Mouse (Mus musculus) heart, postnatal 4 days (tissue): ENCODE data around the gene Ppa1. TPM values are rescaled to one million over a fixed set of nuclear protein-coding genes. Genes with fewer than 3 reads are reported as not detected.

Experiments
- DNase-seq: peaks from one replicate; pipeline ENCODE4 v3.0.0; 2021
- total RNA-seq, 2 experiments: library from RNA; stranded (reverse); gene quantifications; 2 replicates each; pipeline ENCODE4 v1.2.3; 2021

The Ppa1 gene
- total RNA-seq, 2 experiments from 2014 or later = 55.2 to 61.6 TPM

DNA sequence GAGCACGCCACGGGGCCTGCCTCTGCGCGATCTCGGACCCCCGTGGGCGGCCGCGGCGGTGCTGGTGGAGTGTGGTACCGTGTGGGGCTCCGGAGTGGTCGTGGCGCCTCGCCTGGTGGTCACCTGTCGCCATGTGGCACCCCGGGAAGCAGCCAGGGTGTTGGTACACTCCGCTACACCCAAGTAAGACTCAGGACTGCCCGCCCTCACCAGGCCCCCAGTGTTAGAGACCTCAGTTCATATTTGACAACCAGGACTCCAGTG lies 48.1 kb downstream of the Ppa1 start:
- no peak for DNase-seq

DNA sequence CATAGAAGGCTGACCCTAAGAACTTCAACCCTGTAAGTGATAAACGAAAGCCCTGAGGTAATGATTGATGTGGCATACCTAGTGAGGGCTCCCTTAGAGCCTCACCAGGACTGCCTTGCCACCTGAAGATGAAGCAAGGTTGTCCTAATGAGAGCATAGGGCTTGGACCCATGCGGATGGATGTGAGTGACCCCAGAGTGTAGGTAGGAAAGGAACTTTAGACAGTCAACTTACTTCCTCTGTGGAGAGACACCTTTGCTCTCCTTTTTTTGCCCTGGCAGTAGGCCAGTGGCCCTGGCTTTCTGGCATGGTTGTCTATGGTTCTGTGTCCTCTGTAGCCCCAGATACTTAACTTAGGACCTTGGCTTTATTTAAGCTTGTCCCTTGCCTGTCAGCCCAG lies 48.7 kb downstream of the Ppa1 start:
- DNase-seq = no peak

DNA sequence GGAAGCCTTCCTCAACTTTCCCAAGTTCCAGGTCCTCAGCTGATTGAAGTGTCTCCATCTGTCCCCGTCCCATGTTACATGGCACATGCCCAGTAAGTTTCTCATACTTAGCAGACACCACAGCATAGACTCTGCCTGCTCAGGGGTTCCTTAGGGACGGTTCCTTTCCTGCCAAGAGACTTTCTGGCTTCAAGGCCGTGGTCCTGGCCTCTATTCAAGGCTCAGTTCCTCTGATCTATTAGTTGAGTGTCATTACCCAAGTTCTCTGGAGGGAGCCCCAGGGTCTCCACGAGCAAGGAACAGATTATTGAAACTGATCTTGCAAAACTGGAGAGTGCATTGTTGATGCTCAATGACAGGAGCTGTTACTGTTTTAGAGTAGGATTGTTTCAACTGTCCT lies 56.3 kb downstream of the Ppa1 start:
- DNase-seq = no peak

DNA sequence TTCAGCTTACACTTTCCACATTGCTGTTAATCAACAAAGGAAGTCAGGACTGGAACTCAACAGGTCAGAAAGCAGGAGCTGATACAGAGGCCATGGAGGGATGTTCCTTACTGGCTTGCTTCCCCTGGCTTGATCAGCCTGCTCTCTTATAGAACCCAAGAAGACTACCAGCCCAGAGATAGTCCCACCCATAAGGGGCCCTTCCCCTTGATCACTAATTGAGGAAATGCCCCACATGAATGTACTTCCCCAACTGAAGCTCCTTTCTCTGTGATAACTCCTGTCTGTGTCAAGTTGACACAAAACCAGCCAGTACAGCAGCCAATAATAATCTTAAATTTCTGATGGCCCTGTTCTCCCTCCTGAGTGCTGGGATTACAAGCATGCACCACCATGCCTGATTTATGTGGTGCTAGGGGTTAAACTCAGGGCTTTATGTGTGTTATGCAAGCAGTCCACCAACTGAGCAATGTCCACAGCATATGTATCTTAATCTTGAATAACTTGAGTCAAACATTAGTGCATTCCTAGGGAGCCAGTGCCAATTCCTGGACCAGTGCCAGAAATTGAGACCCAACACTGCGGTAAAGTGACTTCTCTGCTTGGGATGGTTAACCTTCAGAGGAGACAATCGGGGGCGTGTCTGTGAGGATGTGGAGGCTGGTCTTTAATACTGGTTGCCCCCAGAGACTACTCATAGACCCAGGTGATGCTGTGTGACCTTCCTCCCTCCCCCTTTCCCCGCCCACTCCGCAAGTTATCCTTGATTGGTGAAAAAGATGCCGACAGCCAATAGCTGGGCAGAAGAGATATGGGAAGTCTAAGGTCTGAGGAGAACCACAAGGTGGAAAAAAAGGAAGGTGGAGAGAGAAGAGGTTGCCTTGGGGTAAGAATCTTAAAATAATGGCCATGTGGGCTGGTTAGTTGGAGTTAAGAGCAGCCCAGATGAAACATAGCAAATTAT lies 58.3 kb downstream of the Ppa1 start:
- DNase-seq = no peak

DNA sequence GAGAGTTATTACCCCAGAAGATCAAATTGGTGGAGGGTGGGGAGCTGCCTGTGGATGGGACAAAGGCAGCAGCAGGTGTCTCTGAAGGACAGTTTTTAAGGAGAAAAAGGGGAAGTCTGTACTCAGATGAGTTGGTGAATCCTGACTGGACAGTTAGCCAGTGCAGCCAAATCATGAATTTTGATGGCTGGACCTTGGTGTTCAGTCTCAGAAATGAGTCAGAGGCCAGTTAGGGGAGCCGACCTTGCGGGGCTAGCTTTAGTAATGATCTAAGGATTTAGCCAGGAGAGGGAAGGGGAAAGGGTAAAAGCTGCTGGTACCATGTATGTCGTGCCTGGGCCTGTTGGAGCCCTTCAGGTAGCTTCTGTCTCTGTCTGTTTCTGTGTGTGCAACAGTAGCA lies 65.2 kb downstream of the Ppa1 start:
- DNase-seq = no peak

DNA sequence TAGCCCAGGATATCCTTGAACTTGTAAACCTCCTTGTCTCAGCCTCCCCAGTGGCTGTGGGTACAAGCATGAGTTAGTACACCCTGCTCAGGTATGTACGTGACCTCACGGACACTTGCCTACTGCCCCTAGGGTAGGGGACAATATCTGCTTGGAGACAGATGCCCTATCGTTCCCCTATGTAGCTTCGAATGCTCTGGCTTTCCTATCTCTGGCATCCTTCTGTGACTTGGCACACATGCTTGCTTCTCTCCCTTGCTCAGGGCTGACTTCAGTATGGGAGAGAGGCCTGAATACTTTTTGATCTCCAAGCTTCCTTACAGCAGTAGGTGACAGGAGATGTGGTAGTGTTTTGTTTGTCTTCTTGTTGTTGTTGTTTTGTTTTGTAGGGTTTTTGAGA lies 65.8 kb downstream of the Ppa1 start:
- DNase-seq = no peak

DNA sequence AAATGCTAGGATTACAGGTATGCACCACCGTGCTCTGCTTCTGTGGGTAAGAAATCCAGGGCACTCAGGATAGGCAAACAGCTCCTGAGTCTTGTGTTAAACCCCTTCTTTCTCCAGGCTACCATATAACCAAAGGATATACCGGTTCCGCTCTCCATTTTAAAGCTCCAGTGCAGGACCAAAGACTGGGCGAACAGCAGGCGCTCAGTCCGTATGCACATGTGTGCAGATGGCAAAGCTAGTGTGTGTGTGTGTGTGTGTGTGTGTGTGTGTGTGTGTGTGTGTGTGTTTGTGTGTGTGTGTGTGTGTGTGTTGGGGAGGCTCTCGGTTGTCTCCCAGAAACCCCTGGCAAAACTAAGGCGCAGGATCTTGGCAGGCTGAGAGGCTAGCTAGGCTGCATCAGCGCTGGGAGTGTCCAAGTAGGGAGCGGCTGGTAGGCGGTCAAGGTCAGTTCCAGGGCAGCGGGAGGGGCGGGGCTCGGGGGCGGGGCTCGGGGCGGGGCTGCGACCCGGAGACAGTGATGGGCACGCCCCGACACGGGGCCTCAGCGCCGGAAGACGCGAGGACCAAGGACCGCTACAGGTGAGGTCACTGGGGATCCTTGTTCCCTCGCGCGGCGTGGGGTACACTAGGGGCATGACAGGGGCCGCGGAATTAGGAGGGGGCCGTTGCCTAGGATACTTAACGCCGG lies 66.6 kb downstream of the Ppa1 start, which contains the start of gene Aifm2:
Aifm2 (plus strand) TSS at position 493 of the 691 bp plus-strand sequence.
- peak; percentile 79 for DNase-seq

DNA sequence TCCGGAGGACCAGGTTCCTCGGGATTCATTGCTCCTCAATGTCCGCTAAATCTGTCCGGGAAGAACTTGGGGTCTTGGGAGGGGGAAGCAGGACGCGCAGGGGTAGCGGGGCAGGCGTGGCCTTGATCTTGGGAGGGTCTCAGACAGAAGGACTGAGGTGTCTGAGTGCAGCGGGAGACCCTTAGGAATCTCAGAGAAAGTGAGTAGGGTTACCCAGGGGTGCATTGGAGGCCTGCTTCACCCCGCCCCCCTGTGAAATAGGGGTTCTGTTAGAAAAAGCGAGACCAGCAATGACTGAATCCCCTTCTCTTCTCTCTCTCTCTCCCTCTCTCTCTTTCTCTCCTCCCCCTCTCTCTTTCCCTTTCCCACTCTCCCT lies 67.1 kb downstream of the Ppa1 start:
- DNase-seq = no peak

DNA sequence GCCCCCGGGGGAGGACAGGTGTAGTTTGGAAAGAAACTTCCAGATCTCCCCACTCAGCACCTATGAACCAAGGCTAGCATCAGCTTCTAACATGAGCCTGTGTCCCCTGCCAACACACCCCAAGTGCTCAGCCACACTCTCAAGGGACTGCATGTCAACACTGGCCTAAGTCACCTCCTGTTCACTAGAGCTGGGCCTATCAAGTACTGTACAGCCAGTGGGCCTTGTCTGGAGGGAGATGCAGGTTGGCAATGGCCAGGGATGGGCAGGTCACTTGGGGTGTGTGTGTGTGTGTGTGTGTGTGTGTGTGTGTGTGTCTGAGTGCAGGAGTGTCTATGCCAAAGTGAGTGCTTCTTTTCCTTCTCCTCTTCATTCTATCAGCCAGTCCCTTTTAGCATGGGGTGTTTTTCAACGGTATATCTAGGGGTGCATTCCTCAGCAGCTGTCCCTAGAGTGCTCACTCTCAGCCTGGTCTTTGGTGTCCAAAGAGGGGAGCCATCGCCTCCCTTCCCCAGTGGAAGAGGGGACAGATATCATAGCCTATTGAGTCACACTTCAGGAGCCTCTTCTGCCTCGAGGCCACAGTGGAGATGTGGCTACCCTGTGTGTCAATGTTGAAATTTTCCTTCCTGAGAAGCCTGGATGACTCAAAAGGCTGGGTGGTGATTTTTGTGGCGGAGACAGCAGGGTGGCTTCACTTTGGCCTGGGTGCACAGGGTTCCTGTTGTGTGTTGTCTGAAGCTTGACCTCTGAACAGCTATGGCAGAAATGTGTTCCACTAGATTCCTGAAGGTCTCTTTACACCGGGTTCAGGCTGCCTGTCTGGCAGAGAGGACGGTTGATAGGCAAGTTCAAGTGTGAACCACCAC lies 67.9 kb downstream of the Ppa1 start:
- no peak for DNase-seq

DNA sequence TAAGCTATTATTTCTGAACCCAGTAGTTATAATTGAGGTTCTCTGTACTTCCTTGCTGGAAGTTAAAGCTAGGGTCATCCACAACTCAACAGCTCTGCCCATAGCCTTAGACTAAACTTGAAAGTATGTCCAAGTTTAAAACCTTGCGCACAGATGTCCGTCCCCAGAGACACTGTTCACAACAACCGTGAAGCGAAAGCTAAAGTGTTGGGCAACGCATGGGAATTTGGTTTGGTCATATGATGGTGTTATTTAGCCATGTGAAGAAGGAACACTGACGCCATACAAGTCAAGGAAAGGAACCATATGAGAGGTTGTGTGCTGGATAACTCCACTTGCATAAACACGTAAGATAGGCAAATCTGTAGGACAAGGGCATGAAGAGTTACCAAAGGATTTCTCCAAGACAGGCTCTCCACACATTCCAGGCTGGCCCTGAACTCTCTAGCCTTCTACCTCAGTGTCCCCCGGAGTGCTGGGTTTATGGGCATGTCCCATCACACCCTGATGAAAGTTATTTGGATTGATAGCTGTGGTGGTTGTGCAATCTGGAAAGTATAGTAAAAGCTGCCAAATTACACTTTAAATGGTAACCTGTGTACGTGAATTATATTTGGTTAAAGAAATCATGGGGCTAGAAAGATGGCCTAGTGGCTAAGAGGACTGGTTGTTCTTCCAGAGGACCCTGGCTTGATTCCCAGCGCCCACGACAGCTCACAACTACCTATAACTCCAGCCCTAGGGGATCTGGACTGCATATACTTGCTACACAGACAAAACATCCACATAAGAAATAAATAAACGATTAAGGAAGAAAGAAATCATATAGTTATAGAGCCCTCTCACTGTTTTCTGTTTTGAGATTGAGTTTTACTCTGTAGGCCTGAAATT lies 69.3 kb downstream of the Ppa1 start:
- DNase-seq = no peak

DNA sequence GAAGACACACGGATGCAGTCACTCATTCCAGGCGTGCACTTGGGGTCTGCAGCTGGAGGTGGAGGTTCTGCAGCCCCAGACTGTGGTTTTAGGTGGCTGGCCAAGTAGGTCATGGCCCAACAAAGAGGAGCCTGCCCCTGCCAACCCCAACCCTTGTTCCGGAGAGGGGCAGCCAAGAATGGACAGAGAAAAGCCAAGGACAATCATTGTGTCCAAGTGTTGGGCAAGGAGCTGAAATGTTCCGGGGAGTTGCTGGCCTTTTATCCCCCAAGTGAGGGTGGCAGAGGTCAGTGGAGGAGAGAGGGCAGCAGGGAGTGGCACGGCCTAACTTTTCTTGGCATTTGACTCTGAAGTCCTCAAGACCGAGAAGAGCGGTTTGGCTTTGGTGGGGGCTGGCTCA lies 72.0 kb downstream of the Ppa1 start:
- DNase-seq = no peak

DNA sequence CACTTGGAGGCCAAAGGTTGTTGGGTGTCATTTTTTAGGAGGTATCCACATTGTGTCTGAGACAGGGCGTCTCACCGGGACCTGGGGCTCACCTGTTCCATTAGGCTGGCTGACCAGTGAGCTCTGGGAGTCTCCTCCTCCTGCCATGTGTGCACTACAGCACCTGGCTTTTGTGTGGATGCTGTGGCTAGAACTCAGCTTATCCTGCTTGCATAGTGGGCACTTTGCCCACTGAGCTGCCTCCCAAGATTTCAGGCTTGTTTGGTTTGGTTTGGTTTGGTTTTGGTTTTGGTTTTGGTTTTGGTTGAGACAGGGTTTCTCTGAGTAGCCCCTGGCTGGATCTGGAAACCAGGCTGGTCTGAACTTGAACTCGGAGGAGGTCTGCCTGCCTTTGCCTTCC lies 73.9 kb downstream of the Ppa1 start:
- no peak for DNase-seq

DNA sequence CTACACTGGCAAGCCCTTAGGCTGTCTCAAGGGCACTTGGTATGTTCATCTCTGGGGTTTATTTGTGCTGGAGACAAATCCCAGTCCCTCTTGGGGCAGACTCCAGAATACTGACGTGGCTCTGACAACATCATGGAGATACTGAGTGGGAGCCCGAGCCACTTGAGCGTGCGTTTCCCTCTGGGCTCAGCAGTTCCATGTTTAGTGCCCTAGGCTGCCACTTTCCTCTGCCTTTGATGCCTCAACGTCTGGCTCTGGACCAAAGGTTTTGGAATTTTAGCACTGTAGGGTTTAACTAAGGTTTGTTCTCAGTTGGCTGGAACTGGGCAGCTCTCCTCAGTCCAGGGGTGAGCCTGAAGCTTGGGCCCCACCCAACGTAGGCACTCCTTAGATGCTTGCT lies 74.9 kb downstream of the Ppa1 start:
- peak; percentile 45 for DNase-seq

Other genes with a start within 250 kb of the Ppa1 start
- under 1 TPM; 0.24 to 0.32 TPM for gene Nodal, start 230.6 kb upstream of the Ppa1 start, total RNA-seq
- gene Eif4ebp2, start 195.9 kb upstream of the Ppa1 start, total RNA-seq = 10 to 100 TPM; 95.4 to 95.9 TPM
- 10 to 100 TPM; 16.4 to 17.1 TPM for gene Lrrc20, start 172.8 kb upstream of the Ppa1 start, total RNA-seq
- under 1 TPM in 1 of 2 experiments, not detected in 1; 0.07 TPM for gene Npffr1, start 53.1 kb upstream of the Ppa1 start, total RNA-seq
- gene Sar1a, start 31.7 kb downstream of the Ppa1 start, total RNA-seq = 100 to 1,000 TPM; 151 to 153 TPM
- gene Tysnd1, start 47.0 kb downstream of the Ppa1 start, total RNA-seq = 10 to 100 TPM; 21.0 to 22.6 TPM
- 10 to 100 TPM; 33.3 to 35.5 TPM for gene Aifm2, start 66.7 kb downstream of the Ppa1 start, total RNA-seq
- 10 to 100 TPM; 22.8 to 24.4 TPM for gene H2afy2, start 135.6 kb downstream of the Ppa1 start, total RNA-seq